Mouse (Mus musculus): ENCODE measurements at regions not wholly inside any gene's neighbourhood (a gene's known extent, or its start where the extent isn't known, plus 50 kb on each side); places are given as distances from the start of the nearest gene placed in this dataset.

DNA sequence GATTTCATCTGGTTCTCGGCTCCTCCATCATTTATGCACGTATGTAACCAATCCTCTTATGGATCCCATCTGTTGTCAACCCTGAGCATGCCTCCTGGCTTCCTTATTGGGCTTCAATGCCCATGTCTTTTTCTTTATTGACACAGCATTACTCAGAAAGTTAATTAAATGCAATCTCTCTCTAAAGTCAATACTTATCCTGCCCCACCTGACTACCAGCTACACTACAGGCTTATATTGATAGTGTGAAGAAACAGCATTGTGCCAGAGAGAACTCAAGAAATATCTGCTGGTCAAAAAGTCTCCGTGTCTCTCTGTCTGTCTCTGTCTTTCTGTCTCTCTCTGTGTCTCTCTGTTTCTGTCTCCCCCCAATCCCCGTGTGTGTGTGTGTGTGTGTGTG lies 194.7 kb upstream of the Rfx3 start:
- DNase-seq (ENCODE audit: low read depth) = no peak

DNA sequence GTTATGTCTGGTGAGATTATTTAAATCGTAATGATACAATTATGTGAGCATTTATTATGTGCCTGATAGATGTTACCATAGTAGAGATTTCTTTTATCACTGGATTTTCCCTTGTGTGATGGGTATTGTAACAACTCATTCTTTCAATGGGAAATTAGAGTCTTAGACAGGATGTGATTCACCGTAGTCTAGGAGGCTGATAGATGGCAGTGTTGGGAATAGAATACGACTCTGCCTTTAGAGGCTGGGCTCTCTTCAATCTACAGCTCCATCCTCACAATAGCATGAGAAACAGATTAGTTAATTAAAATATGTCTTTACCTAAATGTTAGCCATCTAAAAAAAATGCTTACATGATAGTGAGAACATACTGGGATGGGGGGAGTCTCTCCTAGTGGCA lies 192.8 kb upstream of the Rfx3 start:
- DNase-seq (ENCODE audit: low read depth) = no peak

DNA sequence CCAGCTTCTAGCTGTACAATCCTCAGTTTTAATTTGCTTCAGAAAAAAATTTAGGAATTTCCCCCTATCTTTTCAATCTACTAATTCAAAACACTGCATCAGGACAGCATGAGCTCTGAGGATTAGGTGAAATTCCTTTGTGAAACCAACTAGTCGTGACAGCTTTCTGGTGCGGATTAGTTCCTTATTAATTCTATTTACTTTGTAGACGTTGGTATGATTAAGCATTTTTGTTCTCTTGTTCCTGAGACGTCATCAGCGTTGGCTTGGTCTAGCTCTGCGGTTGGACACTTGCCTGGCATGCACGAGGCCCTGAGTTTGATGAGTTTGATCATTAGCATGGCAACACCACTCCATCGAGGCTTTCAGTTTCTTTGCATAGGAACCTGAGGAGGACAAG lies 188.4 kb upstream of the Rfx3 start:
- DNase-seq (ENCODE audit: low read depth) = no peak

DNA sequence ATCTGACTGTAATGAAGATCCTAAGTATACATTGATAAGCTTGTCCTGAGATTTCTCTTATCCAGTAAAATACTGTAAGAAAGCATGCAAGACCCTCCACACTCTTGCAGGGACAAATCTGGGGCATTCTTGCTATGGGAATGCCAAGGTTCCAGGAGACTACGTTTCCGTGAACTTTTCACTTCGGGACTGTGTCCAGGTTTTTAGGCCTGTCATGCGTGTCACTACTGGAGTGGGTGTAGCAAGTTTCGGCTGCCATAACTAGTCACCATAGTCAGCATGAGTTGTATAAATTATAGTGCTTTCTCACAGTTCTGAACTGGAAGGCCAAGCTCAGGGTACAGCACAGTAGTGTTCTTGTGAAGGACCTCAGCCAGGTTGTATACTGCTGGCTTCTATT lies 185.9 kb upstream of the Rfx3 start:
- no peak for DNase-seq (ENCODE audit: low read depth)

DNA sequence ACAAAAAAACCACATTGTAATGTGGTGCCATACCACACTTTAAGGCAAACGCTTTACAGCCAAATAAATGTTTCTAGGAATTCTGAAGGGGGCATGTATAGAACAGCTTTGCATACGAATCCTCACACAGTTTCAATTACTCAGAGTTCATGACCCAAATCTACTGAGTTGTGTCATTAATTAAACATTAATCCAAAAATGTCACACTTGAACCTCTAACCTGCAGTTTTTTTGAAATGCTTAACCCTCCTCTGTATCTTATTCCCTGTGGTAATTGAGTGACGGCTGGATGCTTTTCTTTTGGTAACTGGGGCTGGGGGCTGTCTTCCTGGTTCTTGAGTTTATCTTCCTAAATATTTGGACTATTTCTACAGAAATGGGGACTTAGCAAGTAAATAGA lies 181.3 kb upstream of the Rfx3 start:
- no peak for DNase-seq (ENCODE audit: low read depth)

DNA sequence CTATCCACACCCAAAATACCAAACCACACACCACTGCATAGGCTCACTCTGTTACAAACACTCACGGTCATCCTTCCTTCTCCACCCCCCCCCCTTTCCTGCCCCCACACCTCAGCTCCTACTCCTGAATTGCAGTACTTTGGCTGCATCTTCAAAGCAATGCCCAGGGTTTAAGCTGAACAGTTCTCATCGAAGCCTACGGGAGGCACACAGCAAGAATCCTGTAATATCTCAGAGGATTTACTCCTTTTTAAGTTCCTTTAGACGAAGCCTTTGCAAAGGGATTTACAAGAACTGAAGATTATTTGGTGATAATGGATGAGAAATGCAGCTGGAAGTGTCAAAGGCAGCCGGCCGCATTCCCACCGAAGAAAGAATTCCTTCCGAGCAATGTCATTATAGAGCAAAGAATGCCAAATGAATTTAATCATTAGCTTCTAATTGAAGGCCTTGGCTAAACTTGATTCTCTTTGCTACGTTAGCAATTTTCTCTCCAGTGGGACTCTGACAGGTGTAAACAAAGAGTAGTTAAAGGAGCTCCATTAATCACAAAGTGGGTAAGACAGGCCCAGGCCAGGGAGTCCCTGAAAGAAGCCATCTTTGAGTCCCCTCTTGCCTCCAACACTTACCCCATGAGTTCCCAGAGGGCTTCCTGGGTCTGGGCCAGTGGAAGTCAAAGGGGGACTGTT lies 180.6 kb upstream of the Rfx3 start:
- DNase-seq (ENCODE audit: low read depth) = no peak

DNA sequence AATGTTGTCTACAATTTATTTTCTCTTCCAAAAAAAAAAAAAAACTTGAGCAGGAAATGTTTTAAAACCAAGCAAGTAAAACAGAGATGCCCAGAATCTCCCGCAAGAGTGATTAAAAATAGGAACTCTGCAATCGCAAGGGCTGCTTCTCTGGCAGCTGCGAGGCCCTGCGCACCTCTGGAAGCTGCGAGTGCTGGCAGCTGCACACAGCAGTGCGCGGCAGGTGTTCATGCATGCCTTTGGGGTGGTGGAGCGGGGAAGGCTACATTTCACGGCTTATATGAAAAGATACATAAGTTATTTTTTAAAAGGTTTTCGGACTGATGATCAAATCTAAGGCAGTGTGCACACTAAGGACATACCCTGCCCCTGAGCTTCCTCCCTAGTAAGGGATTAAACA lies 179.3 kb upstream of the Rfx3 start:
- DNase-seq (ENCODE audit: low read depth) = no peak

DNA sequence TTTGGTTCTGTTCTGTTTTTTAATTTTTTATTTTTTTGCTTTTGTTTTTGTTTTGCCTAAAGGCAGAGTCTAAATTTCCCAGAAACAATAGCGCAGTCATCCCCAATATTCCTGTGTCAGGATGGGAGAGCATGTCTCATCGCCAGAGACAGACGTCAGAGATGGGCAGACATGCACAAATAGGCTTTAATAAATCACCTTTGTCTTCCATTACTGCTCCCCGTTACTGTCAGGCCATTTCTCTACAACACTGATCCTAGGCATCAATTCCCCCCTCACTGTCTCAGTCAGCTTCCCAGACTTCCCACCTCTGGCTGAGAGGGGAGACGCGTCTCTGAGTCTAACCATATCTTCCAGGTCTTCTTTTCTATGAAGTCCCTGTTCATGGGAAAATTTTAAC lies 177.4 kb upstream of the Rfx3 start:
- no peak for DNase-seq (ENCODE audit: low read depth)

DNA sequence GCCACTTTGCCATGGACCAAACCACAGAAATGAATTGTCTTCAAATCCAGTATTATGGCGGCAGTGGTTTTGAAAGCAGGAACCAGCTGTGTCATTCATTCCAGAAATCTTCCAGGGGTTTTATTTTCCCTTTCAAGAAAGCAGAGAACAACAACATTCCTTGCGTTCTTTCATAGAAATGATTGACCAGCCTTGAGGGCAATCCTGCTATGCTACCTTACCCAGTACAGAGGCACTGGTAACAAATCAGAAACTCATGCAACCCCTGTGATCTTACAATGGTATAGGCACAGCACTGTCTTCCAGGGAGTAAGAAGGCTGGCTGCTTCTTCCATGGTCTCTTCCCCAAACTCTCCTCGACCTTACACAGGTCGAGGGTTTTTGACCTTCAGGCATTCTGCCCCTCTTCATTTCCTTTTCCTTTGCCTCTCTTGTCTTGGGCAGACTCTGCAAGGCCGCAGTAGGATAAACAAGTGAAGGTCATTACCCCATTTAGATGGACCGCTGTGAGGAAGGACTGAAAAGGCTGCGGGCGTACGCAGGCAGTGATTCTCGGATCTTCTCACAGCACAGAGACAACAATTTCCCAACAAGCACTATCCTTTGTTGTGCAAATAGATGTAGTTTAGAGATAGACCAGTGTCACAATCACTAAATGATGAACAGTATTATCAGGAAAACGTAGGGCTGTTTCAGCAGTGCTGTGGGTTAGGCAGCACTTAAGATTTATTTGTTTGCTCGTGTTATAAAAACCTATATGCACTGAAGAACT lies 171.6 kb upstream of the Rfx3 start:
- DNase-seq (ENCODE audit: low read depth) = no peak

DNA sequence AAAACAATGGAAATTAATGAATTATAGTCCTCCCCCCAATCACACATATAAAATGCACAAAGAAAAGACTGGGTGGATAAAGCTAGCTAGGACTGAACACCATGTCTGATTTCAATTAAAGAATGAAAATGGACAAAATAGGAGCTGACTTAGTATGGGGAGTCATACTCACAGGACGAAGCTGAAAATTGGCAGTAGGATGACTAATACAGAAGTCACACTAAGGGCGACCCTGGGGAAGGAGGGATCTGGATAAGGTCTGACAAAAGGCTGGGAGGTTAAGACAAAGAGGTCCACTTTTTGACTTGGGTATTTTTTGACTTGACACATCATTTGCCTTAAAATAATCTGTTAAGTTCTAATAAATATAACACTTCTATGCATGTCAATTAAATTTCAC lies 170.2 kb upstream of the Rfx3 start:
- DNase-seq (ENCODE audit: low read depth) = no peak

DNA sequence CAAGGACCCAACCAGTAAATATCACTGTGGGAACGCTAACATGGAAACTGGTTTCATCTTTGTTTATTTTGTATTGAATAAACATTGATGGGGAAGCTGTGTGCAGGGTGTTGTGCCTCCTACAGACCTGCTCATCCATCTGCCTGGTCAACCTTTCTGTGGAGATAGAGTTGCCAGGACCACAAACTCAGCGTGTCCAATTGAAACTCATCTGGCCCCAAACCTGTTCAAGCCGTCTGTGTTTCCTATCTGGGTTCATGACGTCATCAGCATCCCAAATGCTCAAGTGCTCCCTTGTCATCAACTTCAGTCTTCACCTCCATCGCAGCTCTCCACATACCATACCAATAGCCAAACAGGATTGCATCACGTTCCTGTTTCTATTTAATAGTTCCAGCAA lies 167.1 kb upstream of the Rfx3 start:
- no peak for DNase-seq (ENCODE audit: low read depth)

DNA sequence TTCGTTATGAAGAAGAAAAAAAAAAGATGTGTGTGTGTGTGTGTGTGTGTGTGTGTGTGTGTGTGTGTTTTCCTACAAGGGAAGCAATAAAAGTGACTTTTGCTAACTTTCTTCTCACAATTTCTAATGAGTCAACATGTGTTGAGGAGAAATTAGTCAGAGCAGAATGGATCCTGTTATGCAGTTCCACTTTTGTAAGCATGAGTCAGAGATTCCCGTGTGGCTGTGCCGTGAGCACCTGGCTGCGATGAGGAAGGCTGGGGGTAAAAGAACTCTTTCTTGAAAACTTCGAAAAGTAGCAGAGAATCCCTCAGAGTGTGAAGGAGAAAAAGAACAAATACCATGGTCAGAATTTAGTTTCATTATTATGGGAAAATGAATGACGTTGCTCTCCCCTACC lies 165.9 kb upstream of the Rfx3 start:
- no peak for DNase-seq (ENCODE audit: low read depth)

DNA sequence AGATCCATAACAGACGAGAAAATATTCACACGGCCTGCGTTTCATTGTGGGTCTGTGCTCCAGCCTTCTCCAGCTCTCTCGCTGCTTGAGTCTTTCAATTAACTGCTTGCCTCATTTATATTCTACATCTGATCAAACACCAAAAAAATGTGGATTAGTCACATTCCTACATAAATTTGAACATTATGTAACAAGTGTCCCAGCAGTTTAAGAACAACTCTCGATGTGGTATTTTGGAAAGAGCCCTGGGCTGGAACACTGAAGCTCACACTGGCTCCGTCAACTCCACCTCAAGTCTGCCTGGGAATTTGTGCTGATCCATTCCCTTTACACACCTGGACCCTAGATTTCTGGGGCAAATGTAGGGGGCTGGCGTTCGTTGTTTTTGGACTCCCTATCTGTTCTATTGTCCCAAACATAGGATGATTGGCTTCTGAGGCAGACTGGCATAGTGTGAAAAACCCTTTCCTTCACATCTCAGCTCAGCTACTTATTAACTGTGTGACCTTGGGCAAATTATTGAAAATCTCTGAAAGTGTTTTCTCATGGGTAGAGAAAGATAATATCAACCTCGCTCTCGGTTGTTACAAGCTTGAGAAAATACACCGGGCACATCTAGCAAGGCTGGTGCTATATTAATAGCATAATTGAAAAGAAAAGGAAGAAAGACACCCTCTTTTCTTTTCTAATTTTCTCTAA lies 161.0 kb upstream of the Rfx3 start:
- DNase-seq (ENCODE audit: low read depth) = no peak

DNA sequence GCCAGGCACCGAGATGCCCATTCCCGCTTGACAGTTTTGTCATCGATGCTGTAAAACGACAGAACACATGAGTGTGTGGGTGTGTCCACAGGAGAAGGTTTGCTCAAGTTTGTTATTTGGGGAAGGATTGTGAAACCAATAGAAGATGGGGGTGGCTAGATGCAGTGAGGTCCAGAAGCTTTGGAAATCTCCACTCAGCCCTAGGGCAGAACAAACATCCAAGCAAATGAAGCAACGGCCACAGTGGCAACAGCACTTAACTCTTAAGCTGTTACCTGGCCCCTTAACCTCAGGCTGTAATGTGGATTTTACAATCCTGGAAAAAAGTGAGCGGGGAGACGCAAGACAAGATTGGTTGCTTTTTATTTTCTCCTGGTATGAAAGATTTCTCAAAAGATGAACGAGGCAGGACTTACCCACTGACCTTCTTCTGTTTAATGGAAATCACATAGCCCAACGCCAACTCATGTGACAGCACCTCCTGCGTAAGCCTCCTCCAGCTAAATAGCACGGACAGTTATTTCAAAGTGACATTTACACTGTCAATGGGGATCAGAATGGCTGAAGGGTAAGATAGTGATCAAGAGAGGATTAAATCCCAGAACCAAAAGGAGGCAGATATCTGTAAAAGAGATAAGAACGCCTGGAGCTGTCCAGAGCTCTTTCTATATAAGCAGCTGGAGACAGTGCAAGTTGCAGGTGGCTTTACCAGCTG lies 156.6 kb upstream of the Rfx3 start:
- no peak for DNase-seq (ENCODE audit: low read depth)

DNA sequence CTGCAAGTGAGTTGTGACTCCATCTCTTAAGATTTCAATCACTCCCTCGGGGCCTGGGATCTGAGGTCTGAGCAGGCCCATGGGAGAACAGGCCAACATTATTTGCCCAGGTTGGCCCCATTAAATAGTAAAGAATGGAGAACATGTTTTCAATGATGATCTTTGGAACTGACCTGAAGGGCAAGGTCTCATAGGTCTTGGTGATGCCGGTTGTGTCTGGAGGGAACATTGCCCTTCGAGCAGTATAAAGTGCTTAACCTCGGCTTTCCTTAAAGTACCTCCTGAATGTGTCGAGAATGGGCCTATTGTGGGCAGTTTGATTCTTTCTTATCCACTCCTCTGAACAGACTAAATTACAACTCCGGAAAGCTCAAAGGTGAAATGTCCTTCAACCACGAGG lies 155.7 kb upstream of the Rfx3 start:
- no peak for DNase-seq (ENCODE audit: low read depth)

DNA sequence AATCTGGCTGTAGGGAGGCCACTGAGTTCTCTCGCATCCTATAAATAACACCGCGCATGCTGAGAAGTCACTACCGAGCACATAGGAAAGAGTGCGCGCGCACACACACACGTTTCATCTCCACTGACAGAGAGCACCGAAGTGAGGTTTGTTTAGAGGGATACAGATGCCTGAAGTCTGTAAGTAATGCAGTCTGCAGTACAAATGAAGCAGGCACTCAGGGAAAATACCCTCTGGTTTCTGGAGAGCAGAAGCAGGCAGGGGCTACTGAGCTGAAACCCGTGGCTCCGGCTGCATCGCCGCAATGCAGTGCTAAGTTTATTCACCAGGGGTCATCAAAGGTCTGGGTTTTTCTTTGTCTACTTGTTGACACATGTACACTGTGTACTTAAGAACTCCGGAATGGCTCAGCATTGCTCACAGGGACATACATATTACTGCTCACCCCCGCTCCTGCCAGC lies 155.0 kb upstream of the Rfx3 start:
- DNase-seq (ENCODE audit: low read depth) = no peak

DNA sequence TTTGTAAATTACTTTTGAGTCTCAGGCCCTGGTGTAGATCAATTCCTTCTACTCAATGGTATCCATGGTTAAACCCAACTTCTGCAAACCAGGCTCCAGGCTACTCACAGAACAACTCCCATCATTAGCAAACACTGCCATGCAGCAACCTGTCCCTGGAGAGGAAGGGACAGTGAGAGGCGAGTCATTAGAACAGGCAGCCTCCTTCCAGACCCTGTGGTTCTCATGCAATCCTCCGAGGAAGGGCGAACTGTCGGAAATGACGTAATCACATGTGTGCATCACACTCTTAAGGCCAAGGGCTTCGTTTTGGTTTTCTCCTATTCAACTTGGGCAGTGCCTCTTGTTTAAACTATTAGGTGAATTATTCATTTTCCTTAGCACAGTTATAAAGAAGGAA lies 152.2 kb upstream of the Rfx3 start:
- DNase-seq (ENCODE audit: low read depth) = no peak

DNA sequence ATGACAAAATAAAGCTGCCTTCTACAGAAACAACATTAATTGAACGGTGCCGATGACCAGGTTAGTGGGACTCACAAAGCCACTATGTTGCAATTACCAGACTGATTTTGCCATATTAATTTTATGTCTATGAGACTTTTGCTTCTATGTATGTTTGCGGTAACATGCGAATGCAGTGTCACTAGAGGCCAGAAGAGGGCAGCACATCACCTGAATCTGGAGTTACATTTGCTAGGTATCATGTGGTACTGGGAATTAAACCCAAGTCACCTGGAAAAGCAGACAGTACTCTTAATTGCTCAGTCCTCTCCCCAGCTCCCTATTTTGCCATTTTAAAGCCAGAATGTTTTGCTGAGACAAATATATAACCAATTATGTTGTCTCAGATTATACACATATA lies 149.6 kb upstream of the Rfx3 start:
- DNase-seq (ENCODE audit: low read depth) = peak; percentile 7

DNA sequence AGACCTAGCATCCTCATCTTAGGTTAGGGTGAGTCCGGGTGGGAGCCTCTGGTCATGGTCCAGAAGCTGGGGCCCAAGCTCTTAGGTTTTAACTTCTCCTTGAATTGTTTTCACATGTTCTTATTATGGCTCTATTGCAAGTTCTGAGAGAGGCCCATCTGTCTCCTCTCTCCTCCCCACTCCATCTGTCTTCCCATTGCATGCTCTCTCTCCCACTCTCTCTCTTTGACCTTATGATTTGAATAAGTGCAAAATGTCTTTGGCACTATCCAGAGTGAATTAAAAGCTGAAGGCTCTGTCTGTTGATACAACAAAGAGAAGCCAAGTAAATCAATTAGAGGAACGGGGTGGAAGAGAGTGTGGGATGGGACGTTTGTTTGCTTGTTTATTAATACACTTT lies 146.2 kb upstream of the Rfx3 start:
- no peak for DNase-seq (ENCODE audit: low read depth)

DNA sequence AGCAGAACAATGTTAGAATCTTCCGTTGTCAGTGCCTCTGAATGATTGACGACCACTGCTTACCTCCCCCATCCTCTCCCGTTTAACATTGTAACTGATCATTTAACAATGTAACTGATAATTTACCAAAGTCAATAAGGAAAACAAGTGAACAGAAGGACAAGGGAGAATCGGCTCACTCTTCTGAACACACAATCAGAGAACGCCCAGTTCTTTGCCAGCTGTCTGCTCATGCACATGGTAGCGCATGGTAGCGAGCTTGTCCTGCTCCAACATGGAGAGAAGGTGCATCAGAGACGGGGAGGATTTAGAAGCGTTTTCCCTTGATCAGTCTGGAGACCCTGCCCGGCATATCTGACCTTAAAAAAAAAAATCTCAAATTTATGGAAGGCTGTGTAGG lies 126.6 kb upstream of the Rfx3 start:
- no peak for DNase-seq (ENCODE audit: low read depth)

DNA sequence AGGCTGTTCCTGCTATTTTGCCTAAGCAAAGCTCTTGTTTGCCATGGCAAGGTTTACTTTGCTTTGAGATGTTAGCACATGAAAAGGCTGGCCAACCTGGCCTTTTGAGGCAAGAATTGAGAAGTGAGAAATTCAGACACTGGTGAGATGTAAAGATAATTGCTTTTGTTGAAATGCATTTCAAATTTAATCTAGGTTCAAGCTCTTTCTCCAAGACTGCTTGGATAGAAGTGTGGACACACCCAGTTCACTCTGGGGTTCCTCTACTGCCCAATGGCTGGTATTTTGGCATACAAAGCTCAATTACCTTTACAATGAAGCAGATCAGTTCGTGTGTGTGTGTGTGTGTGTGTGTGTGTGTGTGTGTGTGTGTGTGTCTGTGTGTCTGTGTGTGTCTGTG lies 123.8 kb upstream of the Rfx3 start:
- DNase-seq (ENCODE audit: low read depth) = no peak

DNA sequence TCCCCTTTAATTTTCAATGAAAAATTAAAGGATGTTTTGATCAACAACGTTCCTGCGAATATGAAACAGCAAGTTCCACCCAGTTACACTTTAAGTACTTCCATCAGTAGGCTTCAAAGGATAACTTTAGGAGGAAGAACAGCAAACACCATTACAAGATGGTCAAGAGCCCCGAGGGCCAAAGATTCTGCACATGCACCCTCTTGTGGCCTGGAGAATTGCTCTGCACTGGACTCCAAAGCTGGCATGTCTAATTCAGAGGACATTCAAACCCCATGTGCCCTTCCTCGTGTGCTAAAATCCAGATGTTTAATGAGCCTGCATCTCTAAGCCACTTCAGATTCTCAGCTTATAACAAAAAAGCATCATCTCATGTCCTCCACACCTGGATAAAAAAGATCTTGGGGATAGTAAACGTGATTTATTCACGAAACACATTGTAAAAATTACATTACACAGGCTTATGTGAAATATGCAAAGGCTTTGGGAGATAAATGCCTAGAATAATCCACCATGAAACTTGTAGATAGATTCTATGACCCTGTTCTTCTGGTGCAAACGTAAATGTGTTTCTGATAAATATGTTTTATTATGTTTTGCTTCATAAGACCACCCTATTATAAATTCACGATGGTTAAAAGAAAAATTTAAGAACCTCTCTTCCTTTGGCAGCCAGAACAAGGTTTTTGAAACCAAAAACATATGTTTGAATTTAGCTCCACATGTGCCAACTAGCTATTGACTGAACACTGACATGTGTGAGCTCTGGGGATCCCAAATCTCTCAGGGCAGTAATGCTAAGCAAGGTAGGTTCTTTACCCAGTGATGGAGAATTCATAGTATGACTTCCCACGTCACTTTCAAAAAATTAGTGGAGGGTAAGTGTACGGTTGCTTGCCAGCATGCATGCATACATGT lies 100.6 kb upstream of the Rfx3 start:
- no peak for DNase-seq (ENCODE audit: low read depth)
